Mouse (Mus musculus): ENCODE results near the gene Calhm3. TPM values are rescaled to one million over a fixed set of nuclear protein-coding genes. Genes with fewer than 3 reads are reported as not detected.
"Not testable (repeated sequence)": the region's sequence is repeated elsewhere in the genome, so short reads cannot be mapped to it uniquely, and the experiment has no call there.

Calhm3 gene
- polyA plus RNA-seq, 1 experiment = not detected

GRCm38 (mm10) chr19:47148267-47148847, 9.2 kb downstream of the Calhm3 start:
- Histone ChIP-seq H3K4me1 (ENCODE audit: control insufficient read depth, insufficient read depth, low read length) (no peaks in the 10 kb centered on the region), H3K4me3 (ENCODE audit: insufficient read depth, low read length) (no peak overlapping the region), H3K27ac (ENCODE audit: insufficient read depth, low read length) (no peak overlapping the region)
- no peak for TF ChIP-seq POLR2A (IDR thresholded peaks at IDR 0.05; ENCODE audit: low read depth, low read length)
- TF ChIP-seq CTCF (IDR thresholded peaks at IDR 0.05; ENCODE audit: borderline replicate concordance, insufficient read depth, low read length) = no peak

GRCm38 (mm10) chr19:47144154-47144553, 13.4 kb downstream of the Calhm3 start, which contains the start of gene Calhm1:
TSS of gene Calhm1 (minus strand) at chr19:47144254.
- TF ChIP-seq CTCF (IDR thresholded peaks at IDR 0.05; ENCODE audit: borderline replicate concordance, insufficient read depth, low read length) (no peak), POLR2A (IDR thresholded peaks at IDR 0.05; ENCODE audit: low read depth, low read length) (no peak)
- Histone ChIP-seq H3K4me3 (ENCODE audit: insufficient read depth, low read length) (no peak within 1 kb of the TSS), H3K27ac (ENCODE audit: insufficient read depth, low read length) (no peak within 1 kb of the TSS), H3K4me1 (ENCODE audit: control insufficient read depth, insufficient read depth, low read length) (0 out of 2 replicates have a peak, but pooled peaks cover 2% of the 10 kb centered on the region)

DNA sequence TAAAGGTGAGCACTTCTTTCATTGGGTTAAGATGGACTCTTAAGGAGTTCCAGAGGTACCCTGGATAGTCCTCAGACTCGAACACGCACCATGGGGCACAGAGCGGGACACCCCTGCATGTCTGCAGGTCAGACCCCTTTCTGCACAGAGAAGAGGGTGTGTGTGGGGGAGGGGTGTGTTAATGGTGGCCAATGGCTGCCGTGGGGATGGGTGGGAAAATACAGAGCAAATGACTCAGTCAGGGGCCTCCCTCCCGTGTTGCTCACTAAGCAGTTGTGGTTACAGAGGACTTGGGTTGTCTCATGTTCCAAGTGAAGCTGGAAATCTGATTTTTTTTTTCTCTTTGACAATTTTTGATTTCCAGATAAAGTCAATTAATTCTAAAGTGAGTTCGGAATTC, 15.1 kb downstream of the Calhm3 start:
- Histone ChIP-seq H3K27ac (ENCODE audit: insufficient read depth, low read length) (no peak overlapping the region), H3K4me1 (ENCODE audit: control insufficient read depth, insufficient read depth, low read length) (0 out of 2 replicates have a peak, but pooled peaks cover 2% of the 10 kb centered on the region), H3K4me3 (ENCODE audit: insufficient read depth, low read length) (no peak overlapping the region)
- no peak for TF ChIP-seq POLR2A (IDR thresholded peaks at IDR 0.05; ENCODE audit: low read depth, low read length)
- TF ChIP-seq CTCF (IDR thresholded peaks at IDR 0.05; ENCODE audit: borderline replicate concordance, insufficient read depth, low read length) = no peak

- H3K4me1 ChIP-seq (ENCODE audit: control insufficient read depth, insufficient read depth, low read length); H3K27ac ChIP-seq (ENCODE audit: insufficient read depth, low read length); H3K4me3 ChIP-seq (ENCODE audit: insufficient read depth, low read length): not testable (repeated sequence)
Observed at GRCm38 (mm10) chr19:47139611-47140010, 18.0 kb downstream of the Calhm3 start.

- Histone ChIP-seq H3K4me1 (ENCODE audit: control insufficient read depth, insufficient read depth, low read length) (peaks cover 2% of the 10 kb centered on the region; the same call in 1 of the 2 replicates), H3K4me3 (ENCODE audit: insufficient read depth, low read length) (peak within 1 kb of the TSS; percentile 54), H3K27ac (ENCODE audit: insufficient read depth, low read length) (peak within 1 kb of the TSS; percentile 83)
- TF ChIP-seq POLR2A (IDR thresholded peaks at IDR 0.05; ENCODE audit: low read depth, low read length) (peak; percentile 77), CTCF (IDR thresholded peaks at IDR 0.05; ENCODE audit: borderline replicate concordance, insufficient read depth, low read length) (no peak)
Observed at GRCm38 (mm10) chr19:47137771-47138421, 19.7 kb downstream of the Calhm3 start, which contains the start of gene Calhm2. TSS of gene Calhm2 (minus strand) at chr19:47138294.

- TF ChIP-seq CTCF (IDR thresholded peaks at IDR 0.05; ENCODE audit: borderline replicate concordance, insufficient read depth, low read length) (no peak), POLR2A (IDR thresholded peaks at IDR 0.05; ENCODE audit: low read depth, low read length) (0 out of 2 replicates have a peak, but pooled peaks have one; percentile 21)
- peak overlapping the region; percentile 54 for H3K4me3 ChIP-seq (ENCODE audit: insufficient read depth, low read length)
- no peaks in the 10 kb centered on the region; the same call in 1 of the 2 replicates for H3K4me1 ChIP-seq (ENCODE audit: control insufficient read depth, insufficient read depth, low read length)
- H3K27ac ChIP-seq (ENCODE audit: insufficient read depth, low read length) = peak overlapping the region; percentile 83; the same call in 1 of the 2 replicates
Observed at GRCm38 (mm10) chr19:47137051-47137581, 20.4 kb downstream of the Calhm3 start.

DNA sequence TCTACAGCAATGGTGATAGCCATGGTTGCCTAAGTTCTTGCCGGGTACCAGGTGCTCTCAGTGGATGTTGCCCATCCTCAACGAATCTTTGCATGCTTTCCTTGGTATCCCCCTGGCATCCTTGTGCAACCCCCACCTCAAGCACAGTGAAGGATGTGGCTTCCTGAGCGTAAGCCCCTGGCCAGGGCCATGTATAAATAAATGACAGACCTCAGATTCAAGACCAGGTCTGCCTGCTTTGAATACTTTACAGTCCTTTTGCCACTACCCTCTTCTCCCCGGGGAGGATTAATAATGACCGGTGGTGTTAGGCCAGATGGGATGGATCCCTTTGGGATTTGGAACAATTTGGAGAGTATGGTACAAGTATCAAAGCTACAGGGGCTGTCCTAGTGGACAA, 21.4 kb downstream of the Calhm3 start:
- TF ChIP-seq CTCF (IDR thresholded peaks at IDR 0.05; ENCODE audit: borderline replicate concordance, insufficient read depth, low read length) (no peak), POLR2A (IDR thresholded peaks at IDR 0.05; ENCODE audit: low read depth, low read length) (no peak)
- no peak overlapping the region for H3K27ac ChIP-seq (ENCODE audit: insufficient read depth, low read length)
- H3K4me1 ChIP-seq (ENCODE audit: control insufficient read depth, insufficient read depth, low read length) = no peaks in the 10 kb centered on the region; the same call in 1 of the 2 replicates
- H3K4me3 ChIP-seq (ENCODE audit: insufficient read depth, low read length) = no peak overlapping the region

DNA sequence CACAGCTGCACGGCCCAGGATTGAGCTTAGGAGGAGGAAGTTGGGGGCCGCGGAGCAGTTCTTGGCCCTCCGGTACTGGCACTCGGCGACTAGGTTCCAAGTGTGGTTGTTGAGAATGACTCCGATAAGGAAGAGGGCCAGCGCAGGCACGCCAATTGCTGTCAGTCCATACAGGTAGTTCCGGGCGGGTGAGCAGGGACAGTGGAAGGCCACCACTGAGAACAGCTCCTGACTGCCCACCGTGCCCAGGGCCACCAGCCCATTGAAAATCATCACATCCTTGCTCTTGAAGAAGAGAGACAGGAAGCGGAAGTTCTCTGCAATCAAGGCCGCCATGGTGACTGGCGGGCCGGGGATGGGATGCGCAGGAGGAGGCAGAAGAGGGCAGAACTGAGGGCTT, 22.0 kb downstream of the Calhm3 start:
- Histone ChIP-seq H3K27ac (ENCODE audit: insufficient read depth, low read length) (no peak overlapping the region), H3K4me1 (ENCODE audit: control insufficient read depth, insufficient read depth, low read length) (no peaks in the 10 kb centered on the region; the same call in 1 of the 2 replicates), H3K4me3 (ENCODE audit: insufficient read depth, low read length) (no peak overlapping the region)
- TF ChIP-seq CTCF (IDR thresholded peaks at IDR 0.05; ENCODE audit: borderline replicate concordance, insufficient read depth, low read length) (no peak), POLR2A (IDR thresholded peaks at IDR 0.05; ENCODE audit: low read depth, low read length) (no peak)

DNA sequence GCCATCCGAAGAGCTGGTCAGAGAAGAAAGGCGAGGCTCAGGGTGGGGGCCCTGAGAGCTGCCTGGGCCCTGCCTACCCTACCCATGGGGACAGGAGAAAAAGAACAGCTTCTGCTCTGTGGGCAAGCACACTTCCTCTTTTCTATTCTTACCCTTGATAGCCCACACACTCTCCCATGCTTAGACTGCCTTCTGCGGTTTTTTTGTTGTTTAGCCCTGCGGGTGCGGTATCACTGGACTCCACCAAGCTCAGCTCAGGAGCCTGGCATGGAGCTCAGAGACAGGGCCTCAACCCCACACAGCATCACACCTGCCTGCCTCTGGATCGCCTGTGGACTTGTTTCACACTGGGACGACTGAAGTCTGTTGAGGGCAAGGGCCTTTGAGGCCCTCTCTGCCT, 24.4 kb downstream of the Calhm3 start:
- TF ChIP-seq CTCF (IDR thresholded peaks at IDR 0.05; ENCODE audit: borderline replicate concordance, insufficient read depth, low read length) (no peak), POLR2A (IDR thresholded peaks at IDR 0.05; ENCODE audit: low read depth, low read length) (no peak)
- H3K27ac ChIP-seq (ENCODE audit: insufficient read depth, low read length) = no peak overlapping the region

GRCm38 (mm10) chr19:47130551-47131125, 26.9 kb downstream of the Calhm3 start:
- no peaks in the 10 kb centered on the region for H3K4me1 ChIP-seq (ENCODE audit: control insufficient read depth, insufficient read depth, low read length)
- no peak overlapping the region for H3K4me3 ChIP-seq (ENCODE audit: insufficient read depth, low read length)
- no peak for TF ChIP-seq POLR2A (IDR thresholded peaks at IDR 0.05; ENCODE audit: low read depth, low read length)
- TF ChIP-seq CTCF (IDR thresholded peaks at IDR 0.05; ENCODE audit: borderline replicate concordance, insufficient read depth, low read length) = no peak
- H3K27ac ChIP-seq (ENCODE audit: insufficient read depth, low read length) = no peak overlapping the region

More for the DNA sequence above, 24.4 kb downstream of the Calhm3 start:
- no peaks in the 10 kb centered on the region; the same call in 1 of the 2 replicates for H3K4me1 ChIP-seq (ENCODE audit: control insufficient read depth, insufficient read depth, low read length)
- no peak overlapping the region for H3K4me3 ChIP-seq (ENCODE audit: insufficient read depth, low read length)

All from embryonic fibroblast, embryonic 13.5 days (primary cell).